Mouse (Mus musculus) heart, adult 9 months (tissue): Measurements from ENCODE around the gene Olfr138.

Source experiments
- DNase-seq, 2 experiments: peaks; one replicate each; pipeline ENCODE4 v3.0.0; 2022; ENCODE audit warnings: low spot score in 2 of 2

Olfr138 gene

DNA sequence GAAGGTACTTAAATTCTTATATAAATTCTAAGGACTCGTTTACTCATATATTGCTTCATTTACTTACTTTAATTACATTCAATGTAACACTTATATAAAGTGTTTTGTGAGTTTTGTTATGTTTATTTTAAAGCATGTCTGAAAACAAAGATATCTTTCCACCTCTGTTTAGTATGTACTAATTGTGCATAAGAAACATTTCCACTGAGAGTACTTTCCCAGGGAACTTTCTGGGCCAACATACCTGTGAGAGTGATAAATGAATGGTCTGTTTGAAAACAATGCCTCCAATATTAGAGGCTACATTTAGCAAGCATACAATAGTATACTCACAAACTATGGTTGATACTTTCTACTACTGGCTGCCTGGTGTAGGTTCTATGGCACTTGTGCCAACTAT, at the start of gene Olfr138:
TSS of gene Olfr138 (plus strand) at position 301 of the 400 bp plus-strand sequence.
- DNase-seq, result no peak

DNA sequence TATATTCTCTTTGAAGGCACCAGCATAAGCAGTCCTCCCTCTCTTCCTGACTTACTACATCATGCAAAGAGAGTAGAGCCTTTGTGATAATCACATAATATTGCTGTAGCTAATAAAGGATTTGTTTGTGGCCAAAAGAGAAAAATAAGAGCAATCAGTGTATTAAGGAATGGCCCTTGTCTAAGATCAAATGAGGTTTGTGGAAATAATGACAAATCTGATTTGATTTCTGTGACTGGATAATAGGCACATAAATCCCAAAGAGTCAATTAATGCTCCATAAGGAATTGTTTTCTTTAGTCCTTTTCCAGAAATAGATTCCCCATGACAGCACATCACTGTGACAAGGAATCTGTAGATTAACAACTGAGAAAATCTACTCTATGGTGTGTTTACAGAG, 46.6 kb downstream of the Olfr138 start, which contains the start of gene Olfr137:
TSS of gene Olfr137 (minus strand) at position 101 of the 400 bp plus-strand sequence.
- no peak for DNase-seq
